Mouse (Mus musculus): ENCODE measurements around the gene Pnpla3.
"Not testable (repeated sequence)": the region's sequence is repeated elsewhere in the genome, so short reads cannot be mapped to it uniquely, and the experiment has no call there.

Pnpla3 gene

GRCm38 (mm10) chr15:84167600-84167999, at the start of gene Pnpla3:
Gene Pnpla3, plus strand, starts transcription at chr15:84167837.
- DNase-seq = peak; percentile 99

- no peak for DNase-seq
Observed at GRCm38 (mm10) chr15:84120612-84121011, 47.0 kb upstream of the Pnpla3 start.

- no peak for DNase-seq
Observed at GRCm38 (mm10) chr15:84121036-84121435, 46.6 kb upstream of the Pnpla3 start.

- no peak for DNase-seq
Observed at GRCm38 (mm10) chr15:84123075-84123474, 44.6 kb upstream of the Pnpla3 start, which contains the start of gene Pnpla5. Gene Pnpla5, minus strand, starts transcription at chr15:84123175.

GRCm38 (mm10) chr15:84124086-84124485, 43.6 kb upstream of the Pnpla3 start:
- DNase-seq = no peak

GRCm38 (mm10) chr15:84126447-84126846, 41.2 kb upstream of the Pnpla3 start:
- DNase-seq = no peak

- DNase-seq = no peak
Observed at GRCm38 (mm10) chr15:84126871-84127270, 40.8 kb upstream of the Pnpla3 start.

GRCm38 (mm10) chr15:84131096-84131786, 36.4 kb upstream of the Pnpla3 start:
- DNase-seq = peak; percentile 99

- peak; percentile 99 for DNase-seq
Observed at GRCm38 (mm10) chr15:84131971-84132370, 35.7 kb upstream of the Pnpla3 start.

- DNase-seq = peak; percentile 99
Observed at GRCm38 (mm10) chr15:84133440-84133839, 34.2 kb upstream of the Pnpla3 start.

GRCm38 (mm10) chr15:84135472-84135871, 32.2 kb upstream of the Pnpla3 start:
- no peak for DNase-seq

- no peak for DNase-seq
Observed at GRCm38 (mm10) chr15:84136473-84137415, 30.9 kb upstream of the Pnpla3 start.

- no peak for DNase-seq
Observed at GRCm38 (mm10) chr15:84139592-84140005, 28.0 kb upstream of the Pnpla3 start.

- DNase-seq = no peak
Observed at GRCm38 (mm10) chr15:84140109-84140508, 27.5 kb upstream of the Pnpla3 start.

- no peak for DNase-seq
Observed at GRCm38 (mm10) chr15:84140929-84141328, 26.7 kb upstream of the Pnpla3 start.

- DNase-seq = no peak
Observed at GRCm38 (mm10) chr15:84156158-84156557, 11.5 kb upstream of the Pnpla3 start.

GRCm38 (mm10) chr15:84157530-84157929, 10.1 kb upstream of the Pnpla3 start:
- not testable (repeated sequence) for DNase-seq

- DNase-seq = no peak
Observed at GRCm38 (mm10) chr15:84161871-84162270, 5.8 kb upstream of the Pnpla3 start.

GRCm38 (mm10) chr15:84166818-84167217, 819 bp upstream of the Pnpla3 start:
- DNase-seq = no peak

- peak; percentile 94 for DNase-seq
Observed at GRCm38 (mm10) chr15:84168170-84169161, 829 bp downstream of the Pnpla3 start.

GRCm38 (mm10) chr15:84169511-84169910, 1.9 kb downstream of the Pnpla3 start:
- no peak for DNase-seq

GRCm38 (mm10) chr15:84171166-84171565, 3.5 kb downstream of the Pnpla3 start:
- no peak for DNase-seq

- no peak for DNase-seq
Observed at GRCm38 (mm10) chr15:84178733-84179132, 11.1 kb downstream of the Pnpla3 start.

Data from heart, adult 11 months (tissue).